Mouse (Mus musculus) lung, postnatal 4 days (tissue): ENCODE data around the gene Gpr137.
A peak's percentile ranks its signal among the peaks of the same experiment; 100 is the strongest.
"Not testable (repeated sequence)": the region's sequence is repeated elsewhere in the genome, so short reads cannot be mapped to it uniquely, and the experiment has no call there.

Experiments used
- DNase-seq, 2 experiments: peaks; one replicate each; pipeline ENCODE4 v3.0.0; 2021

Gene Gpr137

DNA sequence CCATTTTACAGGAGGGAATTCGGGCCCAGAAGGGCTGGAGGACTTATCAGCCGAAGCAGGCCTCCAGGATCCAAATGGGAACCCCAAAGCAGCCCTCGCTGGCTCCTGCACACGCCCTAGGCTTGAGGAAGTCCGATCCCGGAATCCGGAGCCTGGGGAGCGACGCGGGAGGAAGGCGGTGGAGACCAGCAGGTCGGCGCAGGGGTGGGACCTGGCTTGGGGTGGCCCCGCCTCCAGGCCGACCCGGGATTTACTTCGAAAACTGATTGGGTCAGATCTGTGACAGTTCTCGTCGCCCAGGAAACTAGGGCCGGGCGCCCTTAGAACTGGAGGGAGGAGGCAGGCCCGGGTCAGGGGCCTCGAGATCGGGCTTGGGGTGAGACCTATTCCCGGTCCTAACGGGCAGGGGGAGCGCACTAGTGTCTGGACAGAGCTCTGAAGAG lies at the start of gene Gpr137:
TSS of gene Gpr137 (minus strand) at position 232 of the 443 bp plus-strand sequence.
- peak; percentile 96 to 98 for DNase-seq

DNA sequence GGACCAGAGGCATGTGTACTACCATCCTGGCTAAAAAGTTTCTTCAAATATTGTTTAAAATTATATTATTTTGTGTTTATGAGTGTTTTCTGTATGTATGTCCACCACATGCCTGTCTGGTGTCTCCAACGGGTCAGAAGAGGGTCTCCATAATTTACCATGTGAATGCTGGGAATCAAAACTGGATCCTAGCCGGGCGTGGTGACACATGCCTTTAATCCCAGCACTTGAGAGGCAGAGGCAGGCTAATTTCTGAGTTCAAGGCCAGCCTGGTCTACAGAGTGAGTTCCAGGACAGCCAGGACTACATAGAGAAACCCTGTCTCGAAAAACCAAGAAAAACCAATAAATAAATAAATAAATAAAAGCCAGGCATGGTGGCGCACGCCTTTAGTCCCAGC lies 48.9 kb upstream of the Gpr137 start:
- DNase-seq, result not testable (repeated sequence)

DNA sequence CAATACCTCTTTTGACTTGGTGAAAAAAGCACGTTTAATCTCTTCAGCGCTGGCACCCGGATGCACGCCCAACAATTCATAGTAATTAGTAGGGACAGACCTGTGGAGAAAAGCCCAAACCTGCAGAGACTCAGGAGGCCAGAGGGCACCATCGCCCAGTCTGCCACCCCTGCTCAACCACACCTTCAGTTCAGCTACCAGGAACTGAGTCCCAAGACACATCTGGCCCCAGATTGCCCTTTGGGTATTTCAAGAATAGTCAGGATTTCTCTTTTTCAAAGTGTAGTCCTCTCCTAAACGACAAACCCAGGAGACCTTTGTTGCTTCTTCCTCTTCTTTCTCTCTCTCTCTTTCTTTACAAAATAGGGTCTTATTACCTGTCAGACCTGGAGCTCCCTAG lies 48.4 kb upstream of the Gpr137 start:
- DNase-seq, result no peak

DNA sequence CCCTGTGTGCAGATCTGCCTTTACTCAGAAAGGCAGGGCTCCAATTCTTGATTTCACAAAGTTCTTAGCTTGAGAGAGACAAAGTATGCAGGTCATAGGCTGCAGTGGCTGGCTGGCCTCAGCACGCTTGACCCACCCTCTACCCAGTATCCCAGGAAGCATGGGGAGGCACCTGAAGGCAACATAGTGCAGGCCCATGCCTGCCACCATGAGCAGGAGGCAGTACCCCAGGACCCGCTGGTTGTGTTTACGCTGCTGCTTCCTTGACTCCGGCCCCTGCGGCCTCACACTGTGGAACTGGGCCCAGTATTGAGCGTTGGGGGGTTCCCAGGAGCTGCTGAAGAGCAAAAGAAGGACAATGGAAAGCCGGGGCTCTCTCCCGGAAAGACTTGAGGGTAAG lies 47.0 kb upstream of the Gpr137 start:
- no peak for DNase-seq

- DNase-seq, result no peak
These were observed 45.6 kb upstream of the Gpr137 start for GRCm38 (mm10) chr19:6987904-6988285.

DNA sequence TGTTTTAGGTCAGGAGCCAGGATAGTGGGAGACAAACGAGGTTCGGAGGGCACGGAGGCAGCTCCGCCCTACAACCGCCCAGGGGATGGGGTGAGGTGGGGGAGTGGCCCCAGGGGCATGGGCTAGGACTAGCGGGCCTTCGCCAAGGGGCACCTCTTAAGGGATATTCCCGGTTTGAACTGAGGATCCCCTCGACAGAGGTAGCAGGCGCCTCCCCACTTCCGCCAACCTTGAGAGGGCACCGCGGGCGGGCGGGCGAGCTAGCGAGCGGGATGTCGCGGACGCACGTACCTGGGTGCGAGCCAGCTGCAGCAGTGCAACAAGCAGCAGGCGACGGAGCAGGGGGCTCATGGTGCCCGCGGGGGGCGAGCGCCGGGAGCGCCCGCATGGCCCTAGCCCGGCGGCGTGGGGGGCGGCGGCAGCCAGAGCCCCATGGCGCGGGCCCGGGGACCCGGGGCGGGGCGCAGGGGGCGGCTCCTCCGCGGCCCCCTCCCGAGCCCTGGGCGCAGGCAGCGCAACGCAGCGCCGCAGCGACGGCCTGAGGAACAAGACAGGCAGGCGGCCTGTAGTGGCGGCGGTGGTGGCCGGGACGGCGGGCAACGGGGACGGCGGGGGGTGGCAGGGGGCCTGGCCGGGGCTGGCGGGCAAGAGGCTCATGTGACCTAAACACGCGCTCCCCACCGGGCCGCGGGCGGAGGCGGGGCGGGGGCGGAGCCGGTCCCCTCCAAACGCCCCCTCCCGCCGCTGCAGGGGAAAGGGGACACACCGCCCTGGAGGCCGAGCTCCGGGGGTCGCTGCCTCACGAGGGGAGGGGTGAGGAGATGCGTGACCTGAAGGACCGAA lies 45.0 kb upstream of the Gpr137 start, which contains the start of gene Vegfb:
TSS of gene Vegfb (minus strand) at position 591 of the 843 bp plus-strand sequence.
- peak; percentile 68 to 79 for DNase-seq

GRCm38 (mm10) chr19:6985951-6986708 lies 43.9 kb upstream of the Gpr137 start:
- DNase-seq, result no peak

DNA sequence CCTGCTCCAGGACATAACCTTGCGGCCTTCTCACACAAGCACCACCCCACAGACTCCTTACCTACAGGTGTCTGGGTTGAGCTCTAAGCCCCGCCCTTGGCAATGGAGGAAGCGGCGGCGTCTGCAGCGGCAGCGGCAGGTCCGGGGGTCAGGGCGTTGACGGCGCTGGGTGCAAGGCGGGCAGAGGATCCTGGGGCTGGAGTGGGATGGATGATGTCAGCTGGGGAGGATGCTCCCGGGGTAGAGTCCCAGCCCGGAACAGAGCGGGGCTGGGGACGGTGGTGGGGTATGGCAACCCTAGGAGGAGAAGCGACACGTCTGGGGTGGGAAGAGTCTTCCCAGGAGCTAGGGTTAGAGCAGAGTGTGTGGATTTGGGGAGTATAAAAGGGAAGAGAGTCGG lies 43.0 kb upstream of the Gpr137 start:
- DNase-seq, result no peak

- DNase-seq, result no peak
These were observed 41.3 kb upstream of the Gpr137 start for GRCm38 (mm10) chr19:6983621-6984020.

DNA sequence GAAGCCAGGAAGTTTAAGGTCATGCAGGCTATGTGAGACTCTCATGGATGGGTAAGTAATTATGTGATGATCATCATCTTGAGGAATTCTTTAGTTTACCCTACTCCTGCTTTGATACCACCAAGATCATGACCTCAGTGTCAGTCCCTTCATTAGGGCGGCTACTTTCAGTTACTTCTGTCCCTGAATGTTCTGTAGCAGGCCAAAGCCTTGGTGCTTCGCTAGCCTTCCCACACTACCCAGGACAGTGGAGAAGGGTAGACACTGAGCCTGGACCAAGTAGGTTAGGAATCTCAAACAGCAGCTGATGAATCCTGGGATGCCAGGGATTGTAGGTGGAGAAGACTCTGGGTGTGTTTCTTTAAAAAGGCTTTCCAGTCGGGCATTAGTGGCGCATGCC lies 39.2 kb upstream of the Gpr137 start:
- no peak for DNase-seq

DNA sequence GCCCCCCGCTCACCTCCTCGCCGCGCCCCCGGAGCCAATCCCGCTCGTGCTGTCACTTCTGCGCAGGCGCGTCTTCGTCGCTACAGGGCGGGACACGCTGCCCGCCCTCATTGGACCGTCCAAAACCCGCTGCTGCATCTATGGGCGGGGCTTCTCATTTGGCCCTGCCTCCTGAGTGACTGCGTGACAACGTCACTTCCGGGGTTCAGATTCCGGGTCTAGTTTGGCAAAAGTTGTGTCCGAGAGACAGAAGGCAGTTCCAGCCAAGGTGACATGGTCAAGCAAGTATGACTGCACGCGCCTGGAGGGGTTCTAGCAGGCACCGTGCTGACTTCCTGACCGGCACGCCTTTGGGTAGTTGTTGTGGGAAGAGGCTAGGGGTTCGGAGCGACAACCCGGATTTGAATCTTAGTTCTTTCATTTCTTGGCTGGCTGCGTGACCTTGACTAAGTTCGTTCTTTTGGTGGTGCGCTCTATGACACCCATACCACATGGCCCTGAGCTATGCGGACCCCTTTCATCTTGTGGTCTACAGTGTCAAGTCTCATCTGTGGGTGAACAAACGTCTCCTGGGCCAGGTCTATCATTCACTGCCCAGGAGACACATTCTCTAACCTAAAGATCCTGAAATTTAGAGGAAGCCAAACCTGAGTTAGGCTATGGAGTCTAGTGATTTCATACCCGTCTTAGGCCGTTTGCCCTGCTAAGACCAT lies 38.3 kb upstream of the Gpr137 start, which contains the start of gene Fkbp2:
TSS of gene Fkbp2 (minus strand) at position 121 of the 713 bp plus-strand sequence.
- DNase-seq, result peak; percentile 99

- peak; percentile 99 to 100 for DNase-seq
These were observed 37.5 kb upstream of the Gpr137 start for GRCm38 (mm10) chr19:6979486-6980380.

DNA sequence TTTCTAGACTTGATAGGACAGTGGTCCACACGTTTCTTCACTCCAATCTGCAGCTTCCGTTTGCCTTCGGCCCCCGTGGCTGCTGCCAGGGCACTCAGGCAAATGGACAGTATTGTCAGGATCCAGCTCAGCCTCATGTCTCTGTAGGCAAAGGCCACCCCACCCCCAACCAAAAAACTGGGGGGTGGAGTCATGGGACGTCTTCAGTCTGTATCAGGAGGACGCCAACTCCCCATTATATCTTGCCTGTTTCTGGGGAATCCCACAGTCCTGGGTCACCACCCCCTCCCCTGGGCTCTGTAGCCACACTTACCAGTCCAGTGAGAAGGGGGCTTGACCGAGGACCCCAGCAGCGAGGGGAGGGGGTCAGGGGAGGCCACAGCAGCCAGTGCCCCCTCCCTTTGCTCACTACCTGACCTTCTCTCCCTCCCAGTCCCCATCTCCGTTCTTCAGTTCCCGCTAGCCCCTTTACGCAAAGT lies 36.8 kb upstream of the Gpr137 start:
- DNase-seq, result peak in 1 of 2 experiments; percentile 45

DNA sequence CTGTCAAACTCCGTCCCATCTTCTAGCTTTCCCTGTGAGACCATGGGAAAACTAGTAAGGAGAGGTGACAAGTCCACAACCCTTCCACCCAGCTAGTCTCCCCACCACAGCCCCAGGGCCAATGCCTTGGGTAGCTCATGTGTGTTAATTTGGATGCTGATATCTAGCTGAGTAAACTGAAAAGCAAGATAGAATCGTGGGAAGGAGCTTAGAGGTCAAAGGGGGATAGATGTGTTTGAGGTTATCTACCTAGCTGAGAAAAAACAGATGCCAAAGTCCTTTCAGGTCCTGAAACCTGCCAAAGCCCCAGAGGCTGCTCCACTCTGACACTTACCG lies 36.3 kb upstream of the Gpr137 start:
- no peak for DNase-seq

DNA sequence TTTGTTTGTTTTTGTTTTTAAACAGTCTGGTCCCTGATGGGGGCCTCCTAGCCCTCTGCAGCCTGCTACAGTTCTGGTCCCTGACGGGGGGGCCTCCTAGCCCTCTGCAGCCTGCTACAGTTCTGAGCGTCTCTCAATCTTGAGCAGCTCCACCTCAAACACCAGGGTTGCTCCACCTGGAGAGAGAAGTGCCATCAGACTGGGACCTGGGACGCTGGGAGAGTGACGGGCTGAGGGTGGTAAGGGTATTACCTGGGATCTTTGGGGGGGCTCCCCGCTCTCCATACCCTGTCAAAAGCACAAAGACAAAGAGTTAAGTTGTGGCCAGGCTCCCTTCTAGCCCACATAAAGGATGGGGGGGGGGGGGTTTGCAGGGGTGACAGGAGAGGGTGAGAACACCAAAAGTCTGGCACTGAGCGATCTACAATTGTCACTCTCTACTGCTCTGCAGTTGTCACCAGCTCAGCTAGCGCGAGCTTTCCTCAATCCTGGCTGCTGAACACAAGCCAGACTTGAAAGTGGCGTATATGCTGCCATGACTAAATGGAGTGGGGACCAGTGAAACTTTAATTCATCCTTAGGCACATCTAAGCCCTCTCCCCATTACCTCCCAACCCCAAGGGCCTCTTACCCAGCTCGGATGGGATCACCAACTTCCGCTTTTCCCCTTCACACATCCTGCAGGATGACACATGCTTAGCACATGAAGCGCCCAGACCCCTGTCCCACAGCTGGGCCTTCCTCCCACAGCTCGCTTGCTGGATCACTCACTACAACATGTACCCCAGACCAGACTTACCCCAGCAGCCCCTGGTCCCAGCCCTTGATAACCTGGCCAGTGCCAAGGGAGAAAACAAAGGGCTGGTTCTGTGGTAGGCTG lies 35.7 kb upstream of the Gpr137 start:
- no peak for DNase-seq

DNA sequence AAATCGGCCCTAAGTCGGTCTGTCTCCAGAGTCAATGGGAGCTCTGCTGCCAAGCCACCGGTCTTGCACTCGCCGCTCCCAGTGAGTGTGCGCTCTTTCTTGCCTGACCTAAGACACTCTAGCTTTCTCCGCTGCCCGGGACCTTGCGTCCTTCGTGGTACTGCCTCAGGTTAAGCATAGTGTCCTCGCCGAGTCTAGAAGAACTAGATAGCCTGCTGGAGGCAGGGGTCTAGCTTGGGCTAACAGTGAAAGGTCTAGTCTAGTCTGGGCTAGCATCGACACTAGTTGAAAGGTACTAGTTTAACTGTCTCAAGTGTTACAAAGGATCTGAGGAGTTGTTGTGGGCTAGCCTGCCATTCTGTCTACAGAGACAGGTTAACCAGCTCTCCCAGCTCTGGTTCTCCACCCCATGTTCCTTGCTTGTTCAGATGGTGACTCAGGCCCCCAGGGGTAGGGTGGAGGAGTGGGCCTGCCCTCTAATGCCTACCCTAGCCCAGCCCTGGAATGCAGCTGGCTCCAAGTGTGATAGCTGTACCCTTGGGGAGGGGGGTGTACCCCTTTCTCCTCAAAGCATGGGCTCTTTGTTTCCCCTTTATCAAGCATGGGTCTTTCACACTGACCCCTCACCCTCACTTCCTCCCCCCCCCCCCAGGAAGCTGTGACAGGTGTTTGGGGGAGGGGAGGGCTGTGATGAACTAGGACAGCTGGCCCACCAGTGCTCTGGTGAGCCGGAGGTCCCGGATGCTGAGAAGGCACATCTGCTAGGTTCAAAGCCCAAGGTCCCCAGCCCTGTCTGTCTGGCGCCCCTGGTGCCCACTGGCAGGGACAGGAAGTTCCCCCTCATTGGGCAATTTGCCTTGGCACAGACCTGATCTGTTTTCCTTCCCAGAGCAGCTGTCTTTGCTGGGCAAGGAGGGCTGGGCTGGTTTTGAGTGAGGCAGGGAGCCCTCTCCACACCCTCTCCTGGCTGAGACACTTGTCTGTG lies 33.5 kb upstream of the Gpr137 start, which contains the start of gene Plcb3:
TSS of gene Plcb3 (minus strand) at position 934 of the 985 bp plus-strand sequence.
- DNase-seq, result peak; percentile 76 to 81

DNA sequence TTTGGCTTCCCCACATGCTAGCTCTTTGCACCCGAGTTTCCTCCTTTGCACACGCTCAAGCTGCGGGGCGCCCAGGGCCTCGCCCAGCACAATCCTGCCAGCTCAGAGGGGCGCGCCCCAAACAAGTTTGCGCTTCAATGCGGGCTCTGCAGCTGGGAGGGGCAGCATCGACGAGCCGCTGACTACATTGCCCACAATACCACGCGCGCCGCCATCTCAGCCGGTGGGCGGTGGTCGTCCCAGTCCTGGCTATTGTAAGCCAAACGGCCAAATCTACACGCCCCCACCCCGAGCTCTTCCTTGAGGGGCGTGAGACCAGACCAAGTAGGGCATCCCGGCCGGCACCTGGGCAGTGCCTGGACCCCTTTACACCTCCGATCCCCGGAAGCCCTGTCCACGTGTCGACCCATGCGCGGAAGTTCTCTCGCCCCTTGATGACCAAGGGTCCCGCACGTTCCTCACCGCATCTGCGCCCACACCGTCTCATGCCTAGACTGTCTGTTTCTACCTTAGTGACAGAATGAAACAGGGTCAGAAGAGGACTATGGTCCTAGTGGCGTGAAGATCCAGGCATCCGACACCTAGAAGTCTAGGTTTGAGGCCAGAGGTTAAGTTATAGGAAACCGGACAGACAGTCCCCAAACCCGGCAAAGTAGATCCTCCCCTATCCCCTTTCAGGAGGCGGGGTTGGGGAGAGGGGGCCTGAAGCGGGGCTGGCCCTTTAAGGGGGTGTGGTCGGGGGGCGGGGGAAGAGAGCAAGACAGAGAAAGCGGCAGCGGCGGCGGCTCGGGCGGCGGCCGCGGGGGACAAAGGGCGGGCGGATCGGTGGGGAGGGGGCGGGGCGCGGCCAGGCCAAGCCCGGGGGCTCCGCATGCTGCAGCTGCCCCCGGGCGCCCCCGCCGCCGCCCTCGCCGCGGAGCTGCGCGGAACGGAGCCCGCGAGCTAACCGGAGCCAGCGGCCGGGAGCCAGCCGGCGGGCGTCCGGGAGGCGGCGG lies 32.2 kb upstream of the Gpr137 start, which contains the start of gene Ppp1r14b:
TSS of gene Ppp1r14b (plus strand) at position 758 of the 995 bp plus-strand sequence.
- DNase-seq, result peak; percentile 87 to 88

- DNase-seq, result no peak
These were observed 31.4 kb upstream of the Gpr137 start for GRCm38 (mm10) chr19:6973581-6974190.
